Mouse (Mus musculus): ENCODE data around the gene Mcm10.

Mcm10 gene

DNA sequence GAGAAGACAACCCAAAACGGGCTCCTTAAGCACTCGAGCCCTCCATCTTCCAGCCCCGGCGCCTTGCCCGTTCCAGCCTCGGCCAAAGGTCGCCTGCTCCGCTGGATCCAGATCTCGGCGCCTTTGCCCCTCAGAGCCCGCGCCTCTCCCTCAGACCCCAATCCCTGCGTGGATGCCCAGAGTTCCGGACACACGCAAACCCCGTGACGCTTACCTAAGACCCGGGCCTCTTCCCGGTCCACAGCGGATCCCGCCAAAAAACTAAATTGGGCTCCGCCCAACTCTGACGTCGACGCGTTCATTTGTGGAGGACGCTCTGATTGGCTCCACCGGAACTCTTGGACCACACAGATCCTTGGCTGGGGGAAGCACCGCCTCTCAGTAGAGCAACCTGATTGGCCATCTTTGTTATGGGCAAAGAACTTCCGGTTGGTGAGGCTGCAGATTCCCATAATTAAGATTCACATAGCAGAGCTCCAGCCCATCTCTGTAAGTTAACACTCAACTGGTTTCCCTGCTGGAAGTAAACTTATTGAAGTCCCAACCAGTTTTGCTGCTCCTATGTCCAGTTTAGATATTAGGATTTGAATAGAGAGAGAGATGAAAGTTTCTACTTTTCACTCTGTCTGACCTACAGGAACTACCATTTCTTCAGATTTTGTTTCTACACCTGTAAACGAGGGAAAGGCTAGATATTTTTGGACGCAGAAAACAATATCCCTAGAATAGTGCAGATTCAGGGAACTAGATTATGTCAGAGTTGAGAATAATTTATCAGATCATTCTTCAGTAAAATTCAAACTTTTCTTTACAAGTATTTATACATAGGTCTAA is at the start of gene Mcm10:
Gene Mcm10, minus strand, starts transcription at position 301 of the 834 bp plus-strand sequence.
- peak; percentile 96 for DNase-seq (ENCODE audit: low spot score)

GRCm38 (mm10) chr2:5061133-5061708 is 48.6 kb upstream of the Mcm10 start:
- peak; percentile 40 for DNase-seq (ENCODE audit: low spot score)

GRCm38 (mm10) chr2:5059997-5060396 is 47.4 kb upstream of the Mcm10 start:
- DNase-seq (ENCODE audit: low spot score): no peak

- DNase-seq (ENCODE audit: low spot score): no peak
Measured at GRCm38 (mm10) chr2:5058436-5058835, 45.8 kb upstream of the Mcm10 start.

DNA sequence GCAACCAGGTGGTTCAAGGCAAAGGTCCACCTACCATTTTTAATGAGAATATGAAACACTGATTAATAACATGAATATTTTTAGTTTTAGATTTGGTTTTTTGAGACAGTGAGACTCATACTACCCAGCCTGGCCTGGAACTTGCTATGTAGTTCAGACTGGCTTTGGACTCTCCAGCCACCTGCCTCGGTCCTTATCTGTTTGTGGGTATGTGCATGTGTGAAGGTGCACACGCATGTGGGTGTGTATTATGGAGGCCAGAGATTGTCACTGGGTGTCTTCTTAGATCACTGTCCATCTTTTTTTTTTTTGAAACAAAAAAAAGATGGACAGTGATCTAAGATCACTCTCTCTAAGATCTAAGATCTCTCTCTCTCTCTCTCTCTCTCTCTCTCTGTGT is 38.0 kb upstream of the Mcm10 start:
- DNase-seq (ENCODE audit: low spot score): no peak

DNA sequence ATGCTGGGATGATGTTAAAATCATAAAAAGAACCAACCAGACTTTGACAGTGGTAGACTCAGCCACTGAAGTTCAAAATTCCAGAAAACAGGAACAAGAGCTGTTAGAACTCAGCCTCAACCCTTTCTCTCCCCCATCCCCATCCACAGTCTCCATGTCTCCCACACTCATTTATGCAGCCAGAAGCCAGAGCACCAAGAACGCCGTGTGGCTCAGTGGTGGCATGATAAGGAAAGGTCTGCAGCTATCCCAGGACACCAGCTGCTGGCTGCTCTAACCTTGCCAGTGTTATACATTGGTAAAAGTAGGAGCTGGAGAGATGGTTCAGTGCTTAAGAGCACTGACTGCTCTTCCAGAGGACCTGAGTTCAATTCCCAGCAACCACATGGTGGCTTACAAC is 34.4 kb upstream of the Mcm10 start:
- DNase-seq (ENCODE audit: low spot score): no peak

DNA sequence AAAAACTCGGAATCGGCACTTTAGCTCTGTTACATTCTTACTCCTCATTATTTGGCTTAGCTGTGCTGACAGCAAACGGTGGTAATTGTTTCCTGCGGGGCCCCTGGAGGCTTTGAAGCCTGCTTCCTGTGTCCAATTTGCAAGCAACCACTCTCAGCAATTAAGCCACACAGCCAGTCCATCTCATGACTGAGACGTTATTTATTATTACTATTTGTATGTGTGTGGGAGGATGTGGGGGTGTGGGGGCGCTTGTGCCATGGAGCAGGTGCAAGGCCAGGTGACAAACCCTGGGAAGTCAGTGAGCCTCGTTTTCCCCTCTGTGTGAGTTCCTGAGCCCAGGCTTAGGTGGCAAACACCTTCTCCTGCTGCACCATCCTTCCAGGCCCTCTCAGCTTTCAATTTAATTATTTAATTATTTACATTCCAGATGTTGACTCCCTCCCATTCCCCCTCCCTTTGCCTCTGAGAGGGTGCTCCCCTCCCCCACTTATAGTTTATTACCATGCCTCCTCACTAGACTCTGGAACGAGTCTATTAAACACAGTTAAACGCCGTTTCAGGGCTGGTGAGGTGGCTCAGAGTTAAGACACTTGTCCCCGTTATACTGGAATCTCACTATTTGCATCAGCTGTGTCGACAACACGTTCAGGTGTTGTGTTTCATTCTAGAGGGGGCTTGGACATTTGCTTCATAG is 32.8 kb upstream of the Mcm10 start:
- DNase-seq (ENCODE audit: low spot score): no peak

DNA sequence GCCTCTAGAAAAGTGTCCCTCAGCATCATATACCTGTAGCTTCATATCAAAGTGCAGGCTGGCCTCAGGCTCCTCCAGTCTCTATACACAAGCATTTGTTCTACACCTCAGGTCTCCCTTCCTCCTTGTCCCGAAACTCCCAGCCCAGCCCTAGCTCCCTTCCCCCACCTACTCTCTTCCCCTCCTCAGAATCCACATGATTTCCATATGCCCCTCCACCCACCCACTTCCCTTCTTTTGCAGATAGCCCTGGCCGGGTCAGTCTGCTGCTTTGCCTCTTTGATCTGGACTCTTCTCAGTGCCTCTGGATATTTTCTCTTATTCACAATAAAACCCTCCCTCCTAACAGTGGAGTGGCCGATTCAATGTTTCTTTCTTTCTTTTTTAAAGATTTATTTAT is 31.7 kb upstream of the Mcm10 start:
- no peak for DNase-seq (ENCODE audit: low spot score)

DNA sequence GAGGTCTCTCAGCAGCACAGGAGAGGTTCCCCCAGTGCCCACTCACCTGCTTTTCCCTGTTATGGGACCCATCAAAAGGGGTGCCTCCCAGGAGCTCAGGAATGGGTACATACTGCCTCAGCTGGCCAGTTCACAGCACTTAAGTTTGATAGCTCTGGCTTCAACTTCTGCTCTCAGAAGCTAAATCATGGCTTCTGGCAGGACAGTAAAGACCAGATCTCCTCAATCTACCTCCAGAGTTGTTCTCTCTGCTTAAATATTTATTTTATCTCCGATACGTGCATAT is 30.8 kb upstream of the Mcm10 start:
- DNase-seq (ENCODE audit: low spot score): no peak

- no peak for DNase-seq (ENCODE audit: low spot score)
Measured at GRCm38 (mm10) chr2:5042616-5043475, 30.3 kb upstream of the Mcm10 start.

DNA sequence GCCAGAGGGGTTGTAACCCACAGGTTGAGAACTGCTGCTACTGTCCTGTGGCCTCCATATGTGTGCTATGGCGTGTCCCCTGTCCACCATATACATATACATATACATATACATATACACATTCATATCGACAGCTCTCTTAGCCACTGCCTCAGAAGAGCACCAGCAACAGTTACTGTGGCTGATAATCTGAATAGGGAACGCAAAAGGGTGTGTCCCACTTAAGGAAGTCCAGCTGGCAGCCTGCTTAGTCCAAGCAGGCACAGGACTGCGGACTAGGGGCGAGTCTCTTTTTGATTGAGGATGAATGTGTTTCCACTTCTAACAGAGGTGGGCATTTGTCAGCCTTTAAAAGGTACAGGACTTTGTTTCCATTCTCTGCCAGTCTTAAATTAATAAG is 29.3 kb upstream of the Mcm10 start:
- DNase-seq (ENCODE audit: low spot score): no peak

DNA sequence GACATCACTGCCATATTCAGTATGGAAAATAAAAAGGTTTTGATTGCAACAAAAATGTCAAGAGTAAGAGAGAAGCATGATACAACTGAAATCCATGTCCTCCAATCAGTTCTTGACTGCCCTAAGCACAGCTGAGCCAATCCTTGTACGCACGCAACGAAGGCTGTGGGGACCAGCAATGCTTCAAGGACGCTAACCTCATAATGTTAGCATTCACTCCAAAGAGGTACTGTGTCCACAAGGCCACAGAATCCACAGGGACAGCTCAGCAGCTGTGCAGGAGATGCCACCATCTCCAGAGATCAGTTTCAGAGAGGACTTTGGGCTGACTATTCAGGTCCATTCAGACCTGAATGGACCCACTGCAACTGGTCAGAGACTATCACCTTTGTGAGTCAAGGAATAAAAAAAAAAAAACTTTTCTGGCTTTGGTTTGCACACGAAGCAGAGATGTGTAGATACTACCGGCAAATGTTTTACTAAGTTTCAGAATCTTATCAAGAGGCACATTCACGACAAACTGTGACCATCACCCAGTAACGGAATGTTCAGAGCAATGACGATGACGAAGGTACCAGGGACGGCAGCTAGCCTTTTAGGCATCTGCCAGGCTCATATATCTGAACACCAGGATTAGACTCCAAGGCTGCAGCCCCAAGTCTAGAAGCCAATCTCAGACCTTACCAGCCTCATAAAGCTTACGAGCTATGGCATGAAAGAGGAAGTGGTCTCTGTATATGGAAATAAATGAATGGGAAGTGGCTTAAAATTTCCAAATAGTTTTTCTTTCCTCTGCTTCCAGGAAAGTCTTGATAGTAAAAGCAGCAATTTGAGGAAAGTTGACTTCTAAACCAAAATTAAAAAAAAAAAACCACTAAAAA is 27.9 kb upstream of the Mcm10 start:
- DNase-seq (ENCODE audit: low spot score): no peak

GRCm38 (mm10) chr2:5039350-5040170 is 27.0 kb upstream of the Mcm10 start:
- DNase-seq (ENCODE audit: low spot score): no peak

DNA sequence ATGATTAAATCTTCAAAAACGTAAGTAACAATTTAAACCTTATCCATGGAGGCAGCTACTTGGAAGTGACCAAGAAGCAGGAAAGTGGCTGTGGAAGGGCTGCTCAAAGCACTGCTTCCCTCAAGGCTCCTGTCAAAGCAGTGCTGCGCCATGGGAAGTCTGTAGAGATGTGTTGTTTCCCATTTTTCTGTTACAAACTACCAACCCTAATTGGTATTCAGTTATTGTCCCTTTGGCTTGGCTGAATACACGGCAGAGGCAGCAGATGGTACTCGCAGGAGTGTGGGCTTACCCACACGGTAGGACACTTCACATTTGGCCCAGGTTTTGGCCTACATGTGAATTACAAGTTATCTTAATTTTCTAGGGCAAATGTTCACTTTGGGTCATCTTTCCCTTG is 25.7 kb upstream of the Mcm10 start:
- DNase-seq (ENCODE audit: low spot score): no peak

DNA sequence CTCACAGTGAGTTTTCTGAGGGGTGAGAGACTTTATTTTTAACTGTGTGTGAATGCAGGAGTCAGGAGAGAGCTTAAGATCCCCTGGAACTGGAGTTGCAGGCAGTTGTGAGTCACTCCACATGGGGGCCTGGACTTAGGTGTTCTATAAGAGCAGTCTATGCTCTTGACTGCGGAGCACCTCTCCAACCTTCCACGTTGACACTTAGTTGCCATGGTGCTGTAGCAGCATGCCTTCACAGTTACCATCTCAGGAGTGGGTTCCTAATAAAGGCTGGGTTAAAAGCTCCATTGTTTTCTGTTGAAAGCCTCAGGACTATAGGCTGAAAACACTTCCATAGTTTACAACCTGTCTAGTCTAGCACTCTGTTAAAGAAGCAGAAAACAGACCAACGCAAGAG is 24.8 kb upstream of the Mcm10 start:
- DNase-seq (ENCODE audit: low spot score): no peak

DNA sequence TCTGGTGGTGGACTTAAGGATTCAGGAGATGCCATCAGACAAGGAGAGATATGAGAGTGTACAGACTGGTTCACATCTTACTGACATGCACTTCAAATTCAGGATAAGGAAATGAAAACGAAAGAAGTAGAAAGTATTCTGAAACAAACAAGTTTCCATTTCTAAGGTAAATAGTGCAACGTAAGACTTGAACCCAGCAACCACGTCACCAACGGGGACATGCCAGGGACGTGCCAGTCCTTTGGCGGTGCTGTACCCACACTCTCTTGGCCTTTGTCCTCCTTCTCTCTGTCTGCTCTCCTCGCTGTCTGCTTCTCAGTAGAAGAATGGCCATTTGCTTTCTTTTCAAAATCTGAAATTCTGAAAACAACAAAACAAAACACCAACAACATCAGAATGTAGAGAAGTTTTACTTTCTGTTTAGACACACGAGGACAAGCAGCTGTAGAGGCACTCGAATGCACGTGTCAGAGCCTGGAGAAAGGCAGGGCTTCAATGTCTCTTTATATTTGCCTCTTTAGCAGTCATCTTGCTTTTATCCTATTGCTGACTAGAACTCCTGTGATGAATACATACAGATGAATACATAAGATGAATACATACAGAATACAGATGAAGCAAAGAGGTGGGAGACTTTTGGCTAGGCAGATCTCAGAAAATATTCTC is 24.0 kb upstream of the Mcm10 start:
- no peak for DNase-seq (ENCODE audit: low spot score)

- no peak for DNase-seq (ENCODE audit: low spot score)
Measured at GRCm38 (mm10) chr2:5035241-5035640, 22.6 kb upstream of the Mcm10 start.

GRCm38 (mm10) chr2:5034801-5035200 is 22.2 kb upstream of the Mcm10 start:
- DNase-seq (ENCODE audit: low spot score): no peak

- peak; percentile 11 for DNase-seq (ENCODE audit: low spot score)
Measured at GRCm38 (mm10) chr2:5033546-5034420, 21.2 kb upstream of the Mcm10 start.

Data from adipocyte (in vitro differentiated cells).